Mouse (Mus musculus): ENCODE data around the gene Heca.

DNA sequence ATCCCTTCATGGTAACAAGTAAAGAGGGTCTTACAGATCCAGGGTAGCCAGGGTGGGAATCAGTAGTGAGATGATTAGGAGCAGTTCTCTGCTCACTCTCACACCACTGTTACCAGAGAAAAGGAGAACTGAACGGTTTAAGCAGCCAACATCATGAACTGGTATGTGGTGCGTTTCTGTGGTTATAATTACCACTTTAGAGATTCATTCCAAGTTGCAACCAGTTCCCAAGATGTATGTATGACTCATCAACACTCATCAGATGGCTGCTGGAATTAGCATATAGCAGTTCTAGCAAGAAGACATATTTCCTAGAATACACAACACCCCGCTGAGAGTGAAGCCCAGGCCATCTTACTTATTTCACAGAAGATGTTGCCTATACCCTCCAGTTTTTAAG, 105.8 kb downstream of the Heca start:
- TF ChIP-seq POLR2A (IDR thresholded peaks at IDR 0.05; ENCODE audit: borderline replicate concordance, extremely low read depth, insufficient read depth, insufficient read length, poor library complexity, severe bottlenecking) (no peak), CTCF (IDR thresholded peaks at IDR 0.05; ENCODE audit: borderline replicate concordance, extremely low read depth, insufficient read depth, insufficient read length) (no peak)

All from brain, embryonic 14.5 days (tissue).